ENCODE assay signal across 9 mouse cellular contexts in genomic region chr2:5451654-5452053, GRCm38 (mm10).
DNase-seq lines count a peak whose midpoint lies in the region; ATAC-seq and TF ChIP-seq lines count a peak whose summit lies in the region.
"Had no signal": no experiment of that assay in that cellular context is flagged by ENCODE, and none has a peak within 500 bp of the region (broad histone marks: within the 10 kb centered on the region; RNA-seq: fewer than 3 reads in every experiment).

No protein-coding gene starts in this region.

- no peaks in the 10 kb centered on the region for H3K9me3 ChIP-seq in embryonic facial prominence, embryonic 11.5 days (replicated peaks; ENCODE audit: control insufficient read depth, low read length)
- H3K9me3 ChIP-seq in embryonic facial prominence, embryonic 10.5 days: no peaks in the 10 kb centered on the region
- no peaks in the 10 kb centered on the region for H3K9me3 ChIP-seq in liver, embryonic 11.5 days (ENCODE audit: control insufficient read depth, low read length)
- no peaks in the 10 kb centered on the region for H3K9me3 ChIP-seq in heart, embryonic 12.5 days (replicated peaks)

- no peaks in the 10 kb centered on the region; the same call in 1 of the 2 replicates for H3K79me2 ChIP-seq in liver, adult 2 months (ENCODE audit: control insufficient read depth, insufficient read depth, low read length)

- no peak overlapping the region for H3K27ac ChIP-seq in embryonic facial prominence, embryonic 11.5 days (replicated peaks; ENCODE audit: low read depth, low read length)
- no peak overlapping the region for H3K27ac ChIP-seq in embryonic facial prominence, embryonic 10.5 days (replicated peaks)
- H3K27ac ChIP-seq in liver, adult 2 months (replicated peaks; ENCODE audit: insufficient read depth, low read depth, low read length): no peak overlapping the region
- no peak overlapping the region for H3K27ac ChIP-seq in liver, embryonic 11.5 days (ENCODE audit: low read depth, low read length)
- no peak overlapping the region for H3K27ac ChIP-seq in heart, embryonic 12.5 days (ENCODE audit: poor library complexity, severe bottlenecking)
- H3K27ac ChIP-seq: macrophage had no signal

- no peaks in the 10 kb centered on the region for H3K4me1 ChIP-seq in embryonic facial prominence, embryonic 11.5 days (ENCODE audit: control insufficient read depth, insufficient read depth, low read length)
- no peaks in the 10 kb centered on the region for H3K4me1 ChIP-seq in embryonic facial prominence, embryonic 10.5 days
- H3K4me1 ChIP-seq in liver, adult 2 months (ENCODE audit: control insufficient read depth, insufficient read depth, low read length): no peaks in the 10 kb centered on the region
- H3K4me1 ChIP-seq in liver, embryonic 11.5 days (replicated peaks; ENCODE audit: control insufficient read depth, insufficient read depth, low read length): no peaks in the 10 kb centered on the region
- H3K4me1 ChIP-seq in heart, embryonic 12.5 days (replicated peaks): peaks cover 10% of the 10 kb centered on the region

- no peaks in the 10 kb centered on the region for H3K27me3 ChIP-seq in embryonic facial prominence, embryonic 11.5 days (ENCODE audit: control insufficient read depth, insufficient read depth, low read length)
- H3K27me3 ChIP-seq in embryonic facial prominence, embryonic 10.5 days (replicated peaks; ENCODE audit: low read depth, poor library complexity, severe bottlenecking): no peaks in the 10 kb centered on the region
- H3K27me3 ChIP-seq in liver, adult 2 months (ENCODE audit: control insufficient read depth, insufficient read depth, low read length): no peaks in the 10 kb centered on the region
- no peaks in the 10 kb centered on the region for H3K27me3 ChIP-seq in liver, embryonic 11.5 days (replicated peaks; ENCODE audit: control insufficient read depth, insufficient read depth, low read length)
- H3K27me3 ChIP-seq in heart, embryonic 12.5 days (replicated peaks): no peaks in the 10 kb centered on the region

- 0 out of 2 replicates have a peak, but pooled peaks have one; percentile 10 for TF ChIP-seq CTCF in liver, adult 2 months (IDR thresholded peaks at IDR 0.05; ENCODE audit: low read depth, low read length)

- no peak for ATAC-seq in embryonic facial prominence, embryonic 11.5 days (replicated peaks; ENCODE audit: insufficient number of reproducible peaks, low FRiP score, low TSS enrichment, low read depth)
- ATAC-seq in liver, embryonic 11.5 days (replicated peaks; ENCODE audit: low FRiP score): no peak
- peak; percentile 63 for ATAC-seq in megakaryocyte progenitor cell, adult 5-6 weeks (replicated peaks; ENCODE audit: poor library complexity)
- no peak for ATAC-seq in heart, embryonic 12.5 days (ENCODE audit: insufficient number of reproducible peaks, low FRiP score)

- H3K4me3 ChIP-seq in embryonic facial prominence, embryonic 11.5 days (ENCODE audit: low read depth, low read length): no peak overlapping the region
- H3K4me3 ChIP-seq in embryonic facial prominence, embryonic 10.5 days: no peak overlapping the region
- H3K4me3 ChIP-seq in liver, adult 2 months (ENCODE audit: insufficient read depth, low read depth, low read length): no peak overlapping the region
- H3K4me3 ChIP-seq in liver, embryonic 11.5 days (ENCODE audit: low read depth, low read length): no peak overlapping the region
- H3K4me3 ChIP-seq in heart, embryonic 12.5 days: no peak overlapping the region

- 88% methylated on average over 2 of the region's 2 CpGs for WGBS in embryonic facial prominence, embryonic 11.5 days
- 92% methylated on average over 2 of the region's 2 CpGs for WGBS in embryonic facial prominence, embryonic 10.5 days
- WGBS in liver, adult 2 months: 93% methylated on average over 2 of the region's 2 CpGs
- WGBS in liver, embryonic 11.5 days: 93% methylated on average over 2 of the region's 2 CpGs
- 90% methylated on average over 2 of the region's 2 CpGs for WGBS in heart, embryonic 12.5 days

- H3K9ac ChIP-seq in embryonic facial prominence, embryonic 11.5 days (replicated peaks; ENCODE audit: low read length): no peak overlapping the region
- no peak overlapping the region for H3K9ac ChIP-seq in liver, adult 2 months (ENCODE audit: low read depth, low read length)
- H3K9ac ChIP-seq in liver, embryonic 11.5 days (ENCODE audit: low read depth, low read length): no peak overlapping the region
- no peak overlapping the region for H3K9ac ChIP-seq in heart, embryonic 12.5 days

- DNase-seq in embryonic facial prominence, embryonic 11.5 days (ENCODE audit: low spot score): peak; percentile 58
- no peak for DNase-seq in embryonic facial prominence, embryonic 10.5 days (ENCODE audit: low spot score)
- DNase-seq in liver, adult 2 months (ENCODE audit: extremely low read depth, low read depth, low spot score): peak; percentile 38
- no peak for DNase-seq in liver, embryonic 11.5 days (ENCODE audit: low spot score)
- peak; percentile 8 for DNase-seq in T-cell, adult 2 months (ENCODE audit: low spot score)
- DNase-seq in right cerebral cortex, postnatal 10 days (ENCODE audit: low spot score in 2 of 2): no peak

- no peak for TF ChIP-seq POLR2A in liver, adult 2 months (IDR thresholded peaks at IDR 0.05; ENCODE audit: extremely low read depth, insufficient read depth, low read length)

- no peaks in the 10 kb centered on the region for H3K36me3 ChIP-seq in embryonic facial prominence, embryonic 11.5 days (replicated peaks; ENCODE audit: control insufficient read depth, insufficient read depth, low read depth, low read length)
- H3K36me3 ChIP-seq in embryonic facial prominence, embryonic 10.5 days (replicated peaks): no peaks in the 10 kb centered on the region
- no peaks in the 10 kb centered on the region for H3K36me3 ChIP-seq in liver, adult 2 months (ENCODE audit: control insufficient read depth, insufficient read depth, low read length)
- no peaks in the 10 kb centered on the region for H3K36me3 ChIP-seq in liver, embryonic 11.5 days (ENCODE audit: control insufficient read depth, insufficient read depth, low read length)
- H3K36me3 ChIP-seq in heart, embryonic 12.5 days: no peaks in the 10 kb centered on the region

- H3K4me2 ChIP-seq in embryonic facial prominence, embryonic 11.5 days (ENCODE audit: low read depth, low read length): no peak overlapping the region
- no peak overlapping the region for H3K4me2 ChIP-seq in liver, embryonic 11.5 days
- no peak overlapping the region for H3K4me2 ChIP-seq in heart, embryonic 12.5 days

Comparison
In these comparisons a context has a peak if more than half of its experiments do, and no peak if none do; other contexts are left out.
1. DNase-seq: peak in embryonic facial prominence, embryonic 11.5 days (single experiment), liver, adult 2 months (single experiment) and T-cell, adult 2 months (single experiment); none in embryonic facial prominence, embryonic 10.5 days (single experiment), liver, embryonic 11.5 days (single experiment) and right cerebral cortex, postnatal 10 days (0 of 2).